In genomic region chr6:99525351-99525750, GRCm38 (mm10) we compare ENCODE assay signal across 8 mouse cellular contexts. TPM values are rescaled to one million over a fixed set of nuclear protein-coding genes. Genes with fewer than 3 reads are reported as not detected.
A peak's percentile ranks its signal among the peaks of the same experiment; 100 is the strongest.
DNase-seq lines count a peak whose midpoint lies in the region; ATAC-seq and TF ChIP-seq lines count a peak whose summit lies in the region.

No protein-coding gene starts in this region.

- TF ChIP-seq POLR2A in lung, adult 2 months (IDR thresholded peaks at IDR 0.05; ENCODE audit: borderline replicate concordance, extremely low read depth, low read depth, low read length): no peak
- no peak for TF ChIP-seq POLR2A in ES-Bruce4 (IDR thresholded peaks at IDR 0.05; ENCODE audit: insufficient read depth, low read length)

- 52% methylated on average over 8 of the region's 8 CpGs for WGBS in lung, embryonic 14.5 days
- WGBS in lung, adult 2 months: 38% methylated on average over 8 of the region's 8 CpGs
- WGBS in embryonic facial prominence, embryonic 10.5 days: 46% methylated on average over 8 of the region's 8 CpGs

- H3K4me1 ChIP-seq in lung, embryonic 14.5 days (ENCODE audit: insufficient read depth): no peaks in the 10 kb centered on the region
- H3K4me1 ChIP-seq in lung, adult 2 months (ENCODE audit: control insufficient read depth, insufficient read depth, low read length): no peaks in the 10 kb centered on the region
- no peaks in the 10 kb centered on the region for H3K4me1 ChIP-seq in ES-Bruce4 (ENCODE audit: control insufficient read depth, insufficient read depth, low read length)
- peaks cover 42% of the 10 kb centered on the region for H3K4me1 ChIP-seq in embryonic facial prominence, embryonic 10.5 days

- H3K36me3 ChIP-seq in lung, embryonic 14.5 days (ENCODE audit: insufficient read depth): no peaks in the 10 kb centered on the region
- H3K36me3 ChIP-seq in ES-Bruce4 (ENCODE audit: control insufficient read depth, insufficient read depth, low read length, poor library complexity, severe bottlenecking): no peaks in the 10 kb centered on the region
- peaks cover 18% of the 10 kb centered on the region for H3K36me3 ChIP-seq in embryonic facial prominence, embryonic 10.5 days (replicated peaks)

- no peak overlapping the region for H3K9ac ChIP-seq in lung, embryonic 14.5 days
- no peak overlapping the region for H3K9ac ChIP-seq in ES-Bruce4 (ENCODE audit: low read depth, poor library complexity, severe bottlenecking)

- ATAC-seq in lung, embryonic 14.5 days (ENCODE audit: insufficient read depth): no peak

- no peaks in the 10 kb centered on the region for H3K27me3 ChIP-seq in lung, embryonic 14.5 days (ENCODE audit: insufficient read depth, low read length)
- peaks cover 24% of the 10 kb centered on the region for H3K27me3 ChIP-seq in ES-Bruce4 (ENCODE audit: control insufficient read depth, insufficient read depth, low read length, poor library complexity, severe bottlenecking)
- no peaks in the 10 kb centered on the region; the same call in 1 of the 2 replicates for H3K27me3 ChIP-seq in embryonic facial prominence, embryonic 10.5 days (replicated peaks; ENCODE audit: low read depth, poor library complexity, severe bottlenecking)

- no peak overlapping the region for H3K4me2 ChIP-seq in lung, embryonic 14.5 days

- peak; percentile 81 for DNase-seq in heart, adult 11 months
- DNase-seq in heart, adult 9 months (ENCODE audit: low spot score in 2 of 2): no peak
- no peak for DNase-seq in lung, embryonic 14.5 days
- no peak for DNase-seq in lung, adult 2 months
- DNase-seq in embryonic facial prominence, embryonic 10.5 days (ENCODE audit: low spot score): peak; percentile 29
- DNase-seq in frontal cortex, postnatal 14 days (ENCODE audit: low spot score in 2 of 2): no peak
- no peak for DNase-seq in spleen, postnatal 14 days (ENCODE audit: low spot score in 2 of 2)

- H3K27ac ChIP-seq in lung, embryonic 14.5 days (ENCODE audit: low read depth): no peak overlapping the region
- no peak overlapping the region for H3K27ac ChIP-seq in ES-Bruce4 (ENCODE audit: insufficient read depth, low read length)
- no peak overlapping the region for H3K27ac ChIP-seq in embryonic facial prominence, embryonic 10.5 days (replicated peaks)

- peaks cover 7% of the 10 kb centered on the region; the same call in 1 of the 2 replicates for H3K9me3 ChIP-seq in lung, embryonic 14.5 days (ENCODE audit: low read depth, low read length)
- no peaks in the 10 kb centered on the region for H3K9me3 ChIP-seq in ES-Bruce4 (replicated peaks; ENCODE audit: control insufficient read depth, insufficient read depth, low read length, poor library complexity, severe bottlenecking)
- peaks cover 8% of the 10 kb centered on the region; the same call in 1 of the 2 replicates for H3K9me3 ChIP-seq in embryonic facial prominence, embryonic 10.5 days

- H3K4me3 ChIP-seq in lung, embryonic 14.5 days (ENCODE audit: low read depth, low read length): no peak overlapping the region
- no peak overlapping the region for H3K4me3 ChIP-seq in lung, adult 2 months (replicated peaks; ENCODE audit: extremely low read depth, low read depth, low read length)
- H3K4me3 ChIP-seq in ES-Bruce4 (ENCODE audit: low read depth, low read length): no peak overlapping the region
- H3K4me3 ChIP-seq in embryonic facial prominence, embryonic 10.5 days: no peak overlapping the region

- no peak for TF ChIP-seq EP300 in ES-Bruce4 (IDR thresholded peaks at IDR 0.05; ENCODE audit: insufficient read depth, low read depth, low read length)

- TF ChIP-seq CTCF in lung, embryonic 14.5 days (IDR thresholded peaks at IDR 0.05; ENCODE audit: low read depth): peak; percentile 52
- TF ChIP-seq CTCF in lung, adult 2 months (IDR thresholded peaks at IDR 0.05; ENCODE audit: insufficient read depth, low read length): no peak
- peak; percentile 7 for TF ChIP-seq CTCF in ES-Bruce4 (IDR thresholded peaks at IDR 0.05; ENCODE audit: low read depth, low read length)

RNA-seq across cellular contexts. Expression of gene Foxp1, which starts 2.8 kb away (rescaled TPM):
- 111 and 114 TPM in 2 replicates for polyA plus RNA-seq in lung, embryonic 14.5 days (2014; fragmentation: Nextera tagmentation; extraction: Ambion mirVana)
- polyA plus RNA-seq in lung, adult 2 months (2012; rRNA removed): 135 and 169 TPM in 2 replicates
- polyA plus RNA-seq in ES-Bruce4 (2011; ENCODE audit: insufficient read depth, insufficient read length, low read depth, missing spikeins): 31.7 and 33.5 TPM in 2 replicates
- 88.5 and 107 TPM in 2 replicates for polyA plus RNA-seq in embryonic facial prominence, embryonic 10.5 days (2016; fragmentation: Nextera tagmentation; extraction: Ambion mirVana)

Comparison
In these comparisons a context has a peak if more than half of its experiments do, and no peak if none do; other contexts are left out.
1. DNase-seq: peak in heart, adult 11 months (single experiment) and embryonic facial prominence, embryonic 10.5 days (single experiment); none in heart, adult 9 months (0 of 2), lung, embryonic 14.5 days (single experiment), lung, adult 2 months (single experiment), frontal cortex, postnatal 14 days (0 of 2) and spleen, postnatal 14 days (0 of 2).